Mouse (Mus musculus): ENCODE measurements around the gene Hmgb1. TPM values are rescaled to one million over a fixed set of nuclear protein-coding genes. Genes with fewer than 3 reads are reported as not detected.

The Hmgb1 gene
- polyA plus RNA-seq, 1 experiment from 2014 or later = 1,661 TPM

DNA sequence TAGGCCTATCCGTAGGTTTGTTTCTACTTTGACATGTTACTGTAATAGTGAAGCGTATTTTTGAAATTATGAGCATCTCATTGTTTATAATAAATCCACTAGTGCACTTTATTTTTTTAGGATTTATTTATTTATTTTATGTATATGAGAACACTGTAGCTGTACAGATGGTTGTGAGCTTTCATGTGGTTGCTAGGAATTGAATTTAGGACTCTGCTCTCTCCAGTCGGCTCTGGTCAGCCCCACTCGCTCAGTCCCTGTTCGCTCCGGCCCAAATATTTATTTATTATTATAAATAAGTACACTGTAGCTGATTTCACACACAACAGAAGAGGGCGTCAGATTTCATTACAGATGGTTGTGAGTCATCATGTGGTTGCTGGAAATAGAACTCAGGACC lies 24.5 kb upstream of the Hmgb1 start:
- Histone ChIP-seq H3K9me3 (no peaks in the 10 kb centered on the region), H3K4me1 (peaks cover 13% of the 10 kb centered on the region; the same call in 1 of the 2 replicates), H3K27ac (no peak overlapping the region), H3K36me3 (replicated peaks) (peaks cover 99% of the 10 kb centered on the region), H3K27me3 (ENCODE audit: poor library complexity, severe bottlenecking) (no peaks in the 10 kb centered on the region), H3K4me3 (no peak overlapping the region)
- no peak for DNase-seq (ENCODE audit: extremely low spot score, low spot score)
- 89% methylated on average over 7 of the region's 7 CpGs for whole genome bisulfite sequencing

DNA sequence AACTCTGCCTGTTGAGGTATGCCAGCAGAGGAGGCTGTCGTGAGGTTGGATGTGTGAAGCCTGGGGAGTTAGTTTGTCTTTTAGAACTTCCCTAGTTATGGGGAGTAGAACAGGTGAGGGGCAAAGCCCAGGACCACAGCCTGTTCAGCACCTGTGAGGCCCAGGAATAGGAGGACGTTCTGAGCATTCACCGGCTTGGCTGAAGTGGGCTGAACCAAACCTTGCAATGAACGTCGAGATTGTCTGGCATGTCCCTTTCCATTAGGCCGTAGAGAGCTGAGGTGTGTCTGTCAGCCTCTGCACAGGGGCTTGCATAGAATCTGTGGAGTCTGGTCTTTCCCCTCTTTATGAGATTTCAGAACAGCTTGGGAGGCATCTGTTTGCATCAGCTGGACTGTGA lies 23.4 kb upstream of the Hmgb1 start:
- Histone ChIP-seq H3K27me3 (ENCODE audit: poor library complexity, severe bottlenecking) (no peaks in the 10 kb centered on the region), H3K36me3 (replicated peaks) (peaks cover 99% of the 10 kb centered on the region), H3K4me1 (peaks cover 10% of the 10 kb centered on the region; the same call in 1 of the 2 replicates), H3K27ac (no peak overlapping the region), H3K4me3 (no peak overlapping the region), H3K9me3 (no peaks in the 10 kb centered on the region)
- no peak for DNase-seq (ENCODE audit: extremely low spot score, low spot score)
- WGBS = 91% methylated on average over 6 of the region's 6 CpGs

DNA sequence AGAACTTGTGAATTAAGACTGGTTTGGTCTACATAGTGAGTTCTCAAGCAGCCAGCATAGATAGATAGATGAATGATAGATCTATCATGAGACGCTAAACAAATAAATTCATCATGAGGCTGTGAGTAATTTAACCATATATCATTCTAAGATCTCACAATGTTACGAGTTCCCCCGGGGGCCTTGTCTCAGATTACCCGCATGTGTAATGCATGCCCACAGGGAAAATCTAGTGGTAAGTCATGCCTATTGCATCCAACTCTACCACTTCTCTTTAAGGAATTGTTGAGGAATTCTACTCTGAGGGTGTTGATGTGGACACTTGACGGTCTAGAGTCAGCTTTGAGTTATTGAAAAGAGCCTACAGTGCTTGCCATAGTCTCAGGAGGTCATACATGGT lies 22.0 kb upstream of the Hmgb1 start:
- H3K36me3 ChIP-seq (replicated peaks) = peaks cover 99% of the 10 kb centered on the region
- H3K9me3 ChIP-seq = no peaks in the 10 kb centered on the region
- H3K27me3 ChIP-seq (ENCODE audit: poor library complexity, severe bottlenecking) = no peaks in the 10 kb centered on the region
- no peak overlapping the region for H3K4me3 ChIP-seq
- no peak for DNase-seq (ENCODE audit: extremely low spot score, low spot score)
- H3K4me1 ChIP-seq = peaks cover 8% of the 10 kb centered on the region; the same call in 1 of the 2 replicates
- no peak overlapping the region for H3K27ac ChIP-seq
- WGBS = 94% methylated on average over 5 of the region's 5 CpGs

DNA sequence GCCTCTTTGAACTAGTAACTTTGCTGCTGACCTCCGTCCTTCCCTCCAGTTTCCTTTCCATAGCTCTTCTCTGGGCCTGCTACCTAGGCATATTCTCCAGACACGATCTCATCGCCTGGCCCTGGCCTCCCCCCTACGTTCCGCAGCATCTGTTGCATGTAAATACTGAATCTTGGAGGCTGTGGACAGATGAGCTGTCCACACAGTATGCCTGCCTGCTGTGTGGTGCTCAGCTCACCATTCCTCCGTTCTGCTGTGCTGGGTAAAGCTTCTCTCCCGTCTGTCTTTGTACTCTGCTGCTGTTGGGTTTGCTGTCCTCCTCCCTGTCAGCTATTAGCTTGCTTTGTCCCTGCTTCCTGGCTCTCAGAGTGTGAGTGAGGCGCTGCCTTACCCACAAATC lies 21.0 kb upstream of the Hmgb1 start:
- Histone ChIP-seq H3K9me3 (no peaks in the 10 kb centered on the region), H3K4me1 (peaks cover 8% of the 10 kb centered on the region; the same call in 1 of the 2 replicates), H3K4me3 (no peak overlapping the region), H3K36me3 (replicated peaks) (peaks cover 97% of the 10 kb centered on the region), H3K27me3 (ENCODE audit: poor library complexity, severe bottlenecking) (no peaks in the 10 kb centered on the region), H3K27ac (no peak overlapping the region)
- 94% methylated on average over 8 of the region's 8 CpGs for WGBS
- no peak for DNase-seq (ENCODE audit: extremely low spot score, low spot score)

- Histone ChIP-seq H3K4me3 (no peak overlapping the region), H3K36me3 (replicated peaks) (peaks cover 96% of the 10 kb centered on the region), H3K4me1 (peaks cover 8% of the 10 kb centered on the region; the same call in 1 of the 2 replicates), H3K27ac (no peak overlapping the region), H3K27me3 (ENCODE audit: poor library complexity, severe bottlenecking) (no peaks in the 10 kb centered on the region), H3K9me3 (no peaks in the 10 kb centered on the region)
- 91% methylated on average over 7 of the region's 7 CpGs for WGBS
- no peak for DNase-seq (ENCODE audit: extremely low spot score, low spot score)
Measured at GRCm38 (mm10) chr5:149204822-149205221, 20.5 kb upstream of the Hmgb1 start.

- Histone ChIP-seq H3K9me3 (no peaks in the 10 kb centered on the region), H3K27ac (no peak overlapping the region), H3K36me3 (replicated peaks) (peaks cover 95% of the 10 kb centered on the region), H3K4me1 (peaks cover 2% of the 10 kb centered on the region; the same call in 1 of the 2 replicates), H3K27me3 (ENCODE audit: poor library complexity, severe bottlenecking) (no peaks in the 10 kb centered on the region), H3K4me3 (no peak overlapping the region)
- 92% methylated on average over 4 of the region's 4 CpGs for WGBS
- DNase-seq (ENCODE audit: extremely low spot score, low spot score) = no peak
Measured at GRCm38 (mm10) chr5:149203796-149204375, 19.6 kb upstream of the Hmgb1 start.

GRCm38 (mm10) chr5:149202941-149203340 lies 18.7 kb upstream of the Hmgb1 start:
- no peaks in the 10 kb centered on the region for H3K4me1 ChIP-seq
- no peak for DNase-seq (ENCODE audit: extremely low spot score, low spot score)
- no peak overlapping the region for H3K27ac ChIP-seq
- no peaks in the 10 kb centered on the region for H3K9me3 ChIP-seq
- peaks cover 95% of the 10 kb centered on the region for H3K36me3 ChIP-seq (replicated peaks)
- WGBS = 91% methylated on average over 5 of the region's 5 CpGs
- H3K27me3 ChIP-seq (ENCODE audit: poor library complexity, severe bottlenecking) = no peaks in the 10 kb centered on the region
- no peak overlapping the region for H3K4me3 ChIP-seq

DNA sequence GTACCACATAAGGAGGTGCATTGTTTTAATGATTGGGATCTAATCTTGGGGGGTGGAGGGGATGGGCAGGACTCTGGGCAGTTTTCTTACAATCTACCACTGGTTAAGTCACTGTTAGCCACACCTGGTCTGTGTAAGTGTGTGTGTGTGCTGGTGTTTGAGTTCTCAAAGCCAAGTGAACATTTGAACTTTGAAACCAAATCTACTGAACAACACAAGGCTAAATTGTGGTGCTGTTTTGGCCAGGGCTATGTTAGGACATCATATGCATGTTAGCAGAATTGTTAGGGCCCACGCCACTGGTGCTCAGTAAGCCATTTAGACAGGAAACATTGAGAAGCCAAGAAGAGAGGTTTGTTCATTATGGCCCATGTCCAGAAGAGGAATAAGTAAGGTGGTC lies 14.5 kb upstream of the Hmgb1 start:
- WGBS = 90% methylated on average over 1 of the region's 1 CpGs

DNA sequence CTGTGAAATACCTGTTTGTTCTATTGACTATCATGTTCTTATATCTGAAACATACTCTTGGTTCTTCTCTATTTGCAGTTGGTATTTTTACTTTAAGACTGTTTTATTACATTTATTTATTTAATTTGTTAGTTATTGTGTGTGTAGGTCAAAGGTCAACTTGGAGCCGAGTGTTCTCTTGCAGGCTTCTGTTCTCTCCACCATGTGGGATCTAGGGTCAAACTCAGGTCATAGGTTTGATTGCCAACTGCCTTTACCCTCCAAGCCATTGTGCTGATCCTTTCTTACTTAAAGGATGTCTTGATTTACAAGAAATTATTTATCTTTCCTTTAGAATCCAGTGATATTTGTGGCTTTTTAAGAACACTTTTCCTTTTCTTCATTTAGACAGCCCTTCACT lies 12.3 kb upstream of the Hmgb1 start:
- no peak overlapping the region for H3K4me3 ChIP-seq
- H3K36me3 ChIP-seq (replicated peaks) = peaks cover 96% of the 10 kb centered on the region
- H3K27ac ChIP-seq = no peak overlapping the region
- peaks cover 21% of the 10 kb centered on the region for H3K4me1 ChIP-seq
- 6% methylated on average over 1 of the region's 1 CpGs for WGBS
- no peaks in the 10 kb centered on the region for H3K27me3 ChIP-seq (ENCODE audit: poor library complexity, severe bottlenecking)
- DNase-seq (ENCODE audit: extremely low spot score, low spot score) = no peak
- no peaks in the 10 kb centered on the region for H3K9me3 ChIP-seq

More for the DNA sequence above, 14.5 kb upstream of the Hmgb1 start:
- no peaks in the 10 kb centered on the region for H3K27me3 ChIP-seq (ENCODE audit: poor library complexity, severe bottlenecking)
- no peak for DNase-seq (ENCODE audit: extremely low spot score, low spot score)
- H3K27ac ChIP-seq = no peak overlapping the region
- peaks cover 96% of the 10 kb centered on the region for H3K36me3 ChIP-seq (replicated peaks)
- no peaks in the 10 kb centered on the region for H3K9me3 ChIP-seq
- H3K4me1 ChIP-seq = peaks cover 21% of the 10 kb centered on the region
- no peak overlapping the region for H3K4me3 ChIP-seq

GRCm38 (mm10) chr5:149190160-149190559 lies 5.9 kb upstream of the Hmgb1 start:
- H3K27ac ChIP-seq = no peak overlapping the region
- WGBS = 95% methylated on average over 1 of the region's 1 CpGs
- DNase-seq (ENCODE audit: extremely low spot score, low spot score) = no peak

DNA sequence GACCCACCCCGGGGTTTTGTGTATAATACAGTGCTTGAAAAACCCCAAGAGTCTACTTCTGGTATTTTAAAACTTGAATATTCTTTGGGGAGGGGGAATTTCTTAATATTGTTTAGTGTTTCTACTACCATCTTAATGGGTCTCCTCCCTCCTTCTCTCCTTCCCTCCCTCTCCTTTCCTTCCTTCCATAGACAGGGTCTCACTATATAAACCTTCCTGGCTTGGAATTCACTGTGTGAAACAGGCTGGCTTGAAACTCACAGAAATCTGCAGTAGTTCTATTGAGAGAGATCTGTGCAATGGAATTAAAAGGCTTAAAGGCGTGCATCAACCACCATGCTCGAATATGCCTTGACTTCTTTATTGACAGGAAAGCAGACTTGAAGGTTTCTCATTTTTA lies 1.5 kb upstream of the Hmgb1 start:
- Histone ChIP-seq H3K4me1 (peaks cover 28% of the 10 kb centered on the region), H3K9me3 (no peaks in the 10 kb centered on the region), H3K36me3 (replicated peaks) (peaks cover 39% of the 10 kb centered on the region), H3K4me3 (peak overlapping the region; percentile 83), H3K27ac (no peak overlapping the region; the same call in 1 of the 2 replicates), H3K27me3 (ENCODE audit: poor library complexity, severe bottlenecking) (no peaks in the 10 kb centered on the region)
- 86% methylated on average over 3 of the region's 3 CpGs for WGBS
- no peak for DNase-seq (ENCODE audit: extremely low spot score, low spot score)

More at GRCm38 (mm10) chr5:149190160-149190559, 5.9 kb upstream of the Hmgb1 start:
- Histone ChIP-seq H3K4me3 (no peak overlapping the region), H3K4me1 (peaks cover 15% of the 10 kb centered on the region), H3K36me3 (replicated peaks) (peaks cover 83% of the 10 kb centered on the region), H3K27me3 (ENCODE audit: poor library complexity, severe bottlenecking) (no peaks in the 10 kb centered on the region), H3K9me3 (no peaks in the 10 kb centered on the region)

DNA sequence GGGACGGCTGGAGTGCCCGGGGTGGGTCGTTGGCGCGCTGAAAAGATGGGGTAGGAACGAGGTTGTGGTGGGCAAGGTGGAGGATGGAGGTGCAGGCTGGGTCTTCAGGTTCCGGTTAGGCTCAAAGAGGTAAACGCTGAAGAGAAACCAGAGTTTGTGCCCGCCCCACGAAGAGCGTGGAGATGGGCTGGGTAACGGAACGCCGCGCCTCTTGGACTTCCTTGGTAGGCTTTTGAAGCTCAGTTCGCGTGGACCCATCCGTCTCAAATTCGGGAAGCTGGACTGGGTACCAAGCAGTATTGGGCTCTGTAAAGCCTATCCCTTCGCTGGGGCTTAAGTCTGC lies 526 bp upstream of the Hmgb1 start:
- WGBS = under 1% methylated on average over 20 of the region's 20 CpGs
- peak overlapping the region; percentile 96 for H3K27ac ChIP-seq
- no peak for DNase-seq (ENCODE audit: extremely low spot score, low spot score)
- peaks cover 29% of the 10 kb centered on the region for H3K36me3 ChIP-seq (replicated peaks)
- H3K4me1 ChIP-seq = peaks cover 28% of the 10 kb centered on the region
- no peaks in the 10 kb centered on the region for H3K27me3 ChIP-seq (ENCODE audit: poor library complexity, severe bottlenecking)
- H3K4me3 ChIP-seq = peak overlapping the region; percentile 83
- H3K9me3 ChIP-seq = no peaks in the 10 kb centered on the region

DNA sequence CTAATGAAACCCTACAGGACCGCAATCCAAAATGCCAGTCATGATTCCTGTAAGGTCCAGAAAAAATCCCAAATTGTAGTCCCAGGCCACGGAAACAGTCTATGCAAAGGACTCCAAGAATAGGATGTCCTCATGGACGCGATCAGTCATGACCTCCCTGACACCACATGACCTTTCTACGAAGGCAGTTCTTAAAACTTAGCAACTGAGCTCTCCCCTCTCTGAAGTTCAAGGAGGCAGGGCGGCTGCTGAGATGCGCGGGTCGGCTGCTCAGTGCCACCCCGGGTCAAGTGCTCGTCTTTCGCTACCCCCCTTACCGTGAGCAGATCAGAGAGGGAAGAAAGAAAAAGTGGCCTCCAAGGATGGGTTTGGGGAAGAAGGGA lies 577 bp downstream of the Hmgb1 start:
- H3K36me3 ChIP-seq (replicated peaks) = peaks cover 18% of the 10 kb centered on the region
- no peaks in the 10 kb centered on the region for H3K27me3 ChIP-seq (ENCODE audit: poor library complexity, severe bottlenecking)
- H3K9me3 ChIP-seq = no peaks in the 10 kb centered on the region
- no peak for DNase-seq (ENCODE audit: extremely low spot score, low spot score)
- peak overlapping the region; percentile 83 for H3K4me3 ChIP-seq
- 0% methylated on average over 13 of the region's 13 CpGs for WGBS
- peak overlapping the region; percentile 96 for H3K27ac ChIP-seq
- peaks cover 28% of the 10 kb centered on the region for H3K4me1 ChIP-seq

DNA sequence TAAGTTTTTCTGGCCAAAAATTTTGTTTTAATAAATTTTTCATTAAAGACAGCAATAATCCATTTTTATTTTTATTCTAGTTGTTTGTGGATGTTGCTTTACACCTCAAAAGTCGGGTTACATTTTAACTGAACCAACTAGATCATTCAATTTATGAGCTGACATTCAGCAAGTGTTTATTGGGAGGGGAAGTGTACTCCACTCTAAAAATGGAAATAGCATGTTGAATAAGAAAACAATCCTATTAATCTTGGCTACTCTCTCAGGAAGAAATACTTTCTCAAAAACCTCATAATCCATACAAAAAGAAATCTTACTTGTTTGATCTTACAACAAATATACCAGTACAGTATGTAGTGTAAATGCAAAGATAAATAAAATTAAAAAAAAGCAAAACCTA lies 1.2 kb downstream of the Hmgb1 start:
- peak overlapping the region; percentile 83 for H3K4me3 ChIP-seq
- DNase-seq (ENCODE audit: extremely low spot score, low spot score) = no peak
- H3K27ac ChIP-seq = peak overlapping the region; percentile 96
- H3K9me3 ChIP-seq = no peaks in the 10 kb centered on the region
- H3K4me1 ChIP-seq = peaks cover 28% of the 10 kb centered on the region
- WGBS = 67% methylated on average over 1 of the region's 1 CpGs
- peaks cover 12% of the 10 kb centered on the region for H3K36me3 ChIP-seq (replicated peaks)
- H3K27me3 ChIP-seq (ENCODE audit: poor library complexity, severe bottlenecking) = no peaks in the 10 kb centered on the region
